Mouse (Mus musculus) ES-E14 (cell line): ENCODE measurements around the gene Dixdc1. TPM values are rescaled to one million over a fixed set of nuclear protein-coding genes. Genes with fewer than 3 reads are reported as not detected.

Experiments used
- DNase-seq: peaks from one replicate; pipeline ENCODE4 v3.0.0-alpha.2; 2013; ENCODE audit warnings: low read depth, low spot score
- H3K27ac ChIP-seq: 2 replicates; pipeline ENCODE4 v1.5.1; 2012; ENCODE audit warnings: low read depth, mild to moderate bottlenecking, low read length, moderate library complexity, mixed read lengths; ENCODE audit not compliant: poor library complexity, insufficient read depth, severe bottlenecking
- H3K36me3 ChIP-seq: 2 replicates; pipeline ENCODE4 v1.6.1; 2012; ENCODE audit warnings: mild to moderate bottlenecking, low read length, moderate library complexity, mixed read lengths; ENCODE audit not compliant: control insufficient read depth, poor library complexity, insufficient read depth, severe bottlenecking
- H3K4me1 ChIP-seq, 2 experiments: fragments of 150-350 bp in 1 of 2; sonication (generic) in 1 of 2; 2 replicates each; pipeline ENCODE4 v1.6.1; 2012; ENCODE audit warnings: low read length in 2 of 2, mild to moderate bottlenecking in 1 of 2, mixed read lengths in 1 of 2; ENCODE audit not compliant: control insufficient read depth in 2 of 2, insufficient read depth in 2 of 2, poor library complexity in 1 of 2
- H3K4me3 ChIP-seq, 2 experiments: fragments of 150-350 bp in 1 of 2; sonication (generic) in 1 of 2; 2 replicates each; pipeline ENCODE4 v1.5.1; 2012; ENCODE audit warnings: low read length in 2 of 2, low read depth in 1 of 2, mild to moderate bottlenecking in 1 of 2, mixed read lengths in 1 of 2; ENCODE audit not compliant: insufficient read depth in 1 of 2, poor library complexity in 1 of 2, severe bottlenecking in 1 of 2
- H3K9ac ChIP-seq: 2 replicates; pipeline ENCODE4 v1.6.1; 2012; ENCODE audit warnings: low read depth, mild to moderate bottlenecking, low read length, mixed read lengths; ENCODE audit not compliant: poor library complexity, insufficient read depth, severe bottlenecking
- H3K9me3 ChIP-seq: fragments of 150-350 bp; sonication (generic); 2 replicates; pipeline ENCODE4 v1.6.1; 2012; ENCODE audit warnings: low read depth, mild to moderate bottlenecking, low read length; ENCODE audit not compliant: control insufficient read depth, insufficient read depth
- CHD2 ChIP-seq: IDR thresholded peaks from 2 replicates; pipeline ENCODE4 v1.6.1; 2014; ENCODE audit warnings: mild to moderate bottlenecking, low read depth, low read length, inconsistent platforms
- HCFC1 ChIP-seq: IDR thresholded peaks from 2 replicates; pipeline ENCODE4 v1.6.1; 2012; ENCODE audit warnings: low read length, inconsistent platforms, borderline replicate concordance; ENCODE audit not compliant: insufficient read depth
- MAFK ChIP-seq: IDR thresholded peaks from 2 replicates; pipeline ENCODE4 v1.6.1; 2014; ENCODE audit warnings: mild to moderate bottlenecking, low read depth, low read length, inconsistent platforms; ENCODE audit not compliant: insufficient read depth
- ZC3H11A ChIP-seq: IDR thresholded peaks from 2 replicates; pipeline ENCODE4 v1.6.1; 2012; ENCODE audit warnings: low read depth, mild to moderate bottlenecking, inconsistent platforms, low read length, borderline replicate concordance
- ZNF384 ChIP-seq: IDR thresholded peaks from 2 replicates; pipeline ENCODE4 v1.6.1; 2012; ENCODE audit warnings: low read depth, low read length, inconsistent platforms
- in situ Hi-C, 2 experiments: fragments of 600-800 bp; cut with MboI; formaldehyde crosslinking; loops; one replicate each; pipeline ENCODE4 v1.15.1; 2025; ENCODE audit warnings: low sequenced_read_pairs in 2 of 2, inconsistent platforms in 1 of 2; ENCODE audit not compliant: unreplicated experiment in 2 of 2
- total RNA-seq: library from RNA; depleted of rRNA; stranded (reverse); fragments of 300-350 nt; gene quantifications from 2 replicates; pipeline ENCODE4 v1.2.3, GENCODE M21; 2012

Dixdc1 gene
- total RNA-seq, 1 experiment = 4.1 TPM

GRCm38 (mm10) chr9:50659392-50660217 is 79.7 kb downstream of the Dixdc1 start, which contains the start of gene Dlat:
TSS of gene Dlat (minus strand) at chr9:50659780.
- TF ChIP-seq HCFC1 (no peak), ZC3H11A (no peak), MAFK (no peak), CHD2 (no peak), ZNF384 (no peak)
- peaks cover 2% of the 10 kb centered on the region in 2 experiments; a peak in 1 of 4 replicates for H3K4me1 ChIP-seq
- peaks cover 2% of the 10 kb centered on the region; the same call in 1 of the 2 replicates for H3K36me3 ChIP-seq
- peak within 1 kb of the TSS; percentile 89 for H3K9ac ChIP-seq
- peak within 1 kb of the TSS; percentile 18; the same call in 1 of the 2 replicates for H3K27ac ChIP-seq
- H3K4me3 ChIP-seq = peak within 1 kb of the TSS; percentile 83 to 100
- in situ Hi-C loops = no loop called here
- DNase-seq = peak; percentile 70
- H3K9me3 ChIP-seq = no peaks in the 10 kb centered on the region

- TF ChIP-seq ZC3H11A (no peak), CHD2 (no peak), MAFK (no peak), HCFC1 (no peak)
- in situ Hi-C loops = no loop called here
- peak; percentile 30 for DNase-seq
- no peak overlapping the region for H3K27ac ChIP-seq
- H3K4me1 ChIP-seq = peaks cover 2% of the 10 kb centered on the region in 2 experiments; a peak in 1 of 4 replicates
- peak overlapping the region; percentile 89 for H3K9ac ChIP-seq
- peaks cover 2% of the 10 kb centered on the region; the same call in 1 of the 2 replicates for H3K36me3 ChIP-seq
- peak overlapping the region; percentile 83 to 100 for H3K4me3 ChIP-seq
- no peaks in the 10 kb centered on the region for H3K9me3 ChIP-seq
Measured at GRCm38 (mm10) chr9:50658941-50659388, 80.4 kb downstream of the Dixdc1 start.

- H3K4me1 ChIP-seq = peaks cover 2% of the 10 kb centered on the region in 2 experiments; a peak in 1 of 4 replicates
- H3K9ac ChIP-seq = peak overlapping the region; percentile 89; the same call in 1 of the 2 replicates
- DNase-seq = no peak
- in situ Hi-C loops = no loop called here
- H3K36me3 ChIP-seq = peaks cover 2% of the 10 kb centered on the region; the same call in 1 of the 2 replicates
- no peaks in the 10 kb centered on the region for H3K9me3 ChIP-seq
- H3K27ac ChIP-seq = no peak overlapping the region
- TF ChIP-seq ZNF384 (no peak), MAFK (no peak), CHD2 (no peak), HCFC1 (no peak), ZC3H11A (no peak)
- peak overlapping the region; percentile 83 to 100 for H3K4me3 ChIP-seq
Measured at GRCm38 (mm10) chr9:50658391-50658790, 80.9 kb downstream of the Dixdc1 start.

DNA sequence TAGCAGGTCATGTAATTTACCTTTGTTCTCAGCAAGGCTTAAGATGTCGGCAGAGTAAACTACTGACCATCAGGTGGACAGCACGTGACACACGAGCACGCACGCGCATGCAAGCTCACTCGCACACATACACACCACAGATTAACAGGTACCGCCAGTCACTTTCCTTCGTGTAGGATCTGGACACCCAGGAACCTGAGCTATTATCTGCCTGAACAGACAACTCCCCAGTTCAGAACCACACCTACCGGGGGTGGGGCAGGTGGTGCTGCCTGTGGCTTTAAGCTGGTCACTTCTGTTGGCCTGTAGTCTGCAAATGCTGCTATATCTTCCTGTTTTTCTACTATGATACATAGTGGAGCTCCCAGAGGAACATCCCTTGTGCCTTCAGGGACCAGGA is 88.8 kb downstream of the Dixdc1 start:
- Histone ChIP-seq H3K36me3 (peaks cover 13% of the 10 kb centered on the region), H3K4me3 (no peak overlapping the region), H3K4me1 (no peaks in the 10 kb centered on the region), H3K9me3 (no peaks in the 10 kb centered on the region), H3K9ac (no peak overlapping the region), H3K27ac (no peak overlapping the region)
- no peak for DNase-seq
- in situ Hi-C loops = no loop called here
- TF ChIP-seq HCFC1 (no peak), CHD2 (no peak), ZC3H11A (no peak)
